Mouse (Mus musculus): ENCODE data around the gene Syna. TPM values are rescaled to one million over a fixed set of nuclear protein-coding genes. Genes with fewer than 3 reads are reported as not detected.

Syna gene
- polyA plus RNA-seq, 1 experiment: not detected

DNA sequence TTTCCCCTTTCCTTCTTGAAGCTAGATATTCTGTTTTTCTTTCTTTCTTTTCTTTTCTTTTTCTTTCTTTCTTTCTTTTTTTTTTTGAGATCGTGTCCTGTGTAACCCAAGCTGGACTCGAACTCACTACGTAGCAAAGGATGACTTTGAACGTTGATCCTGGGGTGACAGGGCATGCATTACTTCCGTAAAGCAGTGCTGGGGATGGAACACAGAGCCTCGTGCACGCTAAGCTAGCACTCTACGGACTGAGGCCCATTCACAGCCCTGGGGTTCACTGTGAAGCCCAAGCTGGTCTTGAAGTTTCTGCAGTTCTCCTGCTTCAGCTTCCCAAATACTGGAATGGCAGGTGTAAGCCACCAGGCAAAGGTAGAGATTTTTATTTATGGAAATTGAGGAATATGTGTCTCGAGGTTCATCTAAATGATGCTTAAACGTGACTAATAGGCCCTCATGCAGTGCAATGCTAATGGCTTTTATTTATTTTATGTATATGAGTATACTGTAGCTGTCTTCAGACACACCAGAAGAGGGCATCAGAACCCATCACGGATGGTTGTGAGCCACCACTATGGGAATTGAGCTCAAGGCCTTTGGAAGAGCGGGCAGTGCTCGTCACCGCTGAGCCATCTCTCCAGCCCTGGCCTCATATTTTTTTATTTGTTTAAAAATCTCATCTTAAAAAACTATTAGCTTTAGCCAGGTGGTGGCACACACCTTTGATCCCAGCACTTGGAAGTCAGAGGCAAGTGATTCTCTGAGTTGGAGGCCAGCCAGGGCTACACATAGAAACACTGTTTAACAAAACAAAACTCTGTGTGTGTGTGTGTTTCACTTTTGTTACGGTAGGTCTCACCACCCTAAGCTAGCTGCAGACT is 23.3 kb upstream of the Syna start:
- peaks cover 16% of the 10 kb centered on the region for H3K4me1 ChIP-seq (ENCODE audit: control insufficient read depth, insufficient read depth, low read length)
- TF ChIP-seq CTCF (IDR thresholded peaks at IDR 0.05; ENCODE audit: low read depth, low read length): peak; percentile 17; the same call in 1 of the 2 replicates
- TF ChIP-seq POLR2A (IDR thresholded peaks at IDR 0.05; ENCODE audit: borderline replicate concordance, low read depth, low read length): no peak
- H3K4me3 ChIP-seq (ENCODE audit: insufficient read depth, low read length): peak overlapping the region; percentile 80
- H3K27ac ChIP-seq (ENCODE audit: insufficient read depth, low read depth, low read length): no peak overlapping the region

DNA sequence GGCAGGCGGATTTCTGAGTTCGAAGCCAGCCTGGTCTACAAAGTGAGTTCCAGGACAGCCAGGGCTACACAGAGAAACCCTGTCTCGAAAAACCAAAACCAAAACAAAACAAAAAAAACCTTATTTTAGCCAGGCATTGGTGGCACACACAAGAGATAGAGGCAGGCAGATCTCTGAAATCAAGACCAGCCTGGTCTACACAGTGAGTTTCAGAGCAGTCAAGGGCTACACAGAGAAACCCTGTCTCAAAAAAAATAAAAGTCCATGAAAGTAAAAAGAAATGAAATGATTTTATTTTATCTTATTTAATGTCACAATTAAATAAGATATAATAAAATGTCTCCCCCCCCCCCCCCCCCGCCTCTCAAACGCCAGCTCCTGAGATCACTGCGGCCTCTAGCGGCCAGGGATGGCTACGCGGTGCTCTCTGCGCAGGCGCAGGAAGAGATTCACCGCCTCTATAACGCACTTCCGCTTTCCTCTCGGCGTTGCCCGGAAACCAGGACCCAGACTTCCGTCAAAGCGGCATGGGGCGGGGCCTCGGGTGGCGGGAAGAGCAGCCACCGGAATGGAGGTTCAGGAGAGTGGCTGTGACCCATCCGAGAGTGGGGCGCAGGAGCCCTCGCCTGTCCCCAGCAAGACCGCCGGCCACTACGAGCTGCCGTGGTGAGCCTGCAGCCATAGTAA is 22.4 kb upstream of the Syna start:
- TF ChIP-seq POLR2A (IDR thresholded peaks at IDR 0.05; ENCODE audit: borderline replicate concordance, low read depth, low read length): no peak
- TF ChIP-seq CTCF (IDR thresholded peaks at IDR 0.05; ENCODE audit: low read depth, low read length): peak; percentile 33; the same call in 1 of the 2 replicates
- H3K4me3 ChIP-seq (ENCODE audit: insufficient read depth, low read length): peak overlapping the region; percentile 80
- peaks cover 16% of the 10 kb centered on the region for H3K4me1 ChIP-seq (ENCODE audit: control insufficient read depth, insufficient read depth, low read length)
- H3K27ac ChIP-seq (ENCODE audit: insufficient read depth, low read depth, low read length): no peak overlapping the region

DNA sequence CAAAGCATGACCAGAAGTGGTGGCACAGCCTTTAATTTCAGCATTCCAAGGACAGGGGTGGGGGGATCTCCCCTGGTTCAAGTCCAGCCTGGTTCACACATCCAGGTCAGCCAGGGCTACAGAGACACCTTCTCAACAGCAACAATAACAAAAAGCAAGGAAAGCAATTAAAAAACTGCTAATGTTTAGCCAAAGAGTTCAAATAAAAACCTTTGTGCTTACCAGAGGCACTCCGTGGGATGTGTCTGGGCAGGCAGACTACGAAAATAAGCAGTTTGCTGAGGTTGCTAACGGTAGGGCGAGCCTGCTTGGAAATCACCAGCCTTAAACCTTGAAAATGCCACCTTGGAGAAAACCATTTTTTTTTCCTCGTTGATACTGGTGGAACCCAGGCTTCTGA is 21.2 kb upstream of the Syna start, which contains the start of gene Rfc2:
Gene Rfc2, plus strand, starts transcription at position 221 of the 400 bp plus-strand sequence.
- Histone ChIP-seq H3K4me3 (ENCODE audit: insufficient read depth, low read length) (no peak within 1 kb of the TSS), H3K27ac (ENCODE audit: insufficient read depth, low read depth, low read length) (no peak within 1 kb of the TSS)
- TF ChIP-seq CTCF (IDR thresholded peaks at IDR 0.05; ENCODE audit: low read depth, low read length): no peak
- TF ChIP-seq POLR2A (IDR thresholded peaks at IDR 0.05; ENCODE audit: borderline replicate concordance, low read depth, low read length): no peak

DNA sequence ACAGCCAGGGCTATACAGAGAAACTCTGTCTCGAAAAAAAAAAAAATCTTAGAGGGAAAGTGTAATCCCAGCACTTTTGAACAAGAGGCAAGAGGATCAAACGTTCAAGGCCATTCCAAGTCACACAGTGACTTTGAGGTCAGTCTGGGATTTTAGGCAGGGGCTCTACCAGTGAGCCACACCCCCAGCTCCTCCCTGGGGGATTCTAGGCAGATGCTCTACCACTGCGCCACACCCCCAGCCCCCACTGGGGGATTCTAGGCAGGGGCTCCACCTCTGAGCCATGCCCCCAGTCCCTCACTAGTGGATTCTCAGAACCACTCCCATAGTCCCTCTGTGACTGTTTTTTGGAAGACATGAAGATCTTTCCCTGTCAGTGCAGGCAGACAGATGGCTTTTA is 19.2 kb upstream of the Syna start:
- Histone ChIP-seq H3K4me3 (ENCODE audit: insufficient read depth, low read length) (no peak overlapping the region), H3K4me1 (ENCODE audit: control insufficient read depth, insufficient read depth, low read length) (peaks cover 7% of the 10 kb centered on the region), H3K27ac (ENCODE audit: insufficient read depth, low read depth, low read length) (no peak overlapping the region)
- no peak for TF ChIP-seq POLR2A (IDR thresholded peaks at IDR 0.05; ENCODE audit: borderline replicate concordance, low read depth, low read length)
- no peak for TF ChIP-seq CTCF (IDR thresholded peaks at IDR 0.05; ENCODE audit: low read depth, low read length)

More for the DNA sequence above, 21.2 kb upstream of the Syna start, which contains the start of gene Rfc2:
- H3K4me1 ChIP-seq (ENCODE audit: control insufficient read depth, insufficient read depth, low read length): peaks cover 16% of the 10 kb centered on the region

DNA sequence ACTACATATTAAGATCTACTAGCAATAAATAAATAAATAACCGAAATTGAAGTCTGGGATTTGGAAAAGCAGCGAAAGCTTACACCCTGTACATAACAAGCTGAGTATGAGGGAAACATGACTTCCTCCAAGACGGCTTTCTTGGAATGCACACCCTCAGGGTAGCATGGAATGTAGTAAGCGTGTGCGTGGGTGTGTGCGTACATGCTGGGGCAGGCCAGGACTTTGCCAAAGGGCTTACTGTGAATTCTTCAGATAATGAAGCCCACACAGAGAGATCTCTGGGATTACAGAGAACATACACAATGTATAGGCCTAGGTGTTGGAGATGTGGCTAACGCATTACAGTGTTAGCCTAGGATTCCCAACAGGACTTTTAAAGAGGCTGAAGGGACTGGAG is 17.6 kb upstream of the Syna start:
- no peak for TF ChIP-seq POLR2A (IDR thresholded peaks at IDR 0.05; ENCODE audit: borderline replicate concordance, low read depth, low read length)
- TF ChIP-seq CTCF (IDR thresholded peaks at IDR 0.05; ENCODE audit: low read depth, low read length): no peak
- Histone ChIP-seq H3K4me1 (ENCODE audit: control insufficient read depth, insufficient read depth, low read length) (peaks cover 7% of the 10 kb centered on the region), H3K4me3 (ENCODE audit: insufficient read depth, low read length) (no peak overlapping the region), H3K27ac (ENCODE audit: insufficient read depth, low read depth, low read length) (no peak overlapping the region)

DNA sequence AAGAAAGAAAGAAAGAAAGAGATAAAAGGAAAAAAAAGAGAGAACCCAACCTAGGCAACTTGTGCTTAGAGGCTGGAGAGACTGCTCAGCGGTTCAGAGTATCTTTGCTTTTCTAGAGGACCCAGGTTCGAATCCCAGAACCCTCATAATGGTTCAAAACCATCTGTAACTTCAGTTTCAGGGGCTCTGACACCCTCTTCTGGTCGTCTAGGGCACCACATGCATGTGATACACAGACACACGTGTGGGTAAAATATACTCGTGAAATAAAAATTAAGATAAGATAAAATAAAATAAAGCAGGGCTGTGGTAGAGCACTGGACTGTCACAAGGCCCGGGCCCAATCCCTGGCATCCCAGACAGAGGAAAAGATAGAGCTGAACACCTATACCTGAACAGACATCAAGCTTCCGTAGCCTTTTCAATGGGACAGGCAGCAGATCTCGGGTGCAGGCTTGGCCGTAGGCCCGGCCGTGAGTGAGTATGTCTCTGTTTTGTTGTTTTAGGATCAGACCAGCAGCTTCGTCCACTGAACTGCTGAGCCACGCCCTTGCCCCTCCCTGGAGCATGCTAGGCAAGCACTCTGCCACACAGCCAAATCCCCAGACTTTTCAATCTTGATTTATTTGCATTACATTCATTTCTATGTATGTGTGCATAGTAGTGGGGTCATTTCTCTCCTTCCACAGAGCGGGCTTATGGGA is 16.7 kb upstream of the Syna start:
- TF ChIP-seq POLR2A (IDR thresholded peaks at IDR 0.05; ENCODE audit: borderline replicate concordance, low read depth, low read length) (no peak), CTCF (IDR thresholded peaks at IDR 0.05; ENCODE audit: low read depth, low read length) (no peak)
- Histone ChIP-seq H3K27ac (ENCODE audit: insufficient read depth, low read depth, low read length) (no peak overlapping the region), H3K4me1 (ENCODE audit: control insufficient read depth, insufficient read depth, low read length) (peaks cover 10% of the 10 kb centered on the region)

DNA sequence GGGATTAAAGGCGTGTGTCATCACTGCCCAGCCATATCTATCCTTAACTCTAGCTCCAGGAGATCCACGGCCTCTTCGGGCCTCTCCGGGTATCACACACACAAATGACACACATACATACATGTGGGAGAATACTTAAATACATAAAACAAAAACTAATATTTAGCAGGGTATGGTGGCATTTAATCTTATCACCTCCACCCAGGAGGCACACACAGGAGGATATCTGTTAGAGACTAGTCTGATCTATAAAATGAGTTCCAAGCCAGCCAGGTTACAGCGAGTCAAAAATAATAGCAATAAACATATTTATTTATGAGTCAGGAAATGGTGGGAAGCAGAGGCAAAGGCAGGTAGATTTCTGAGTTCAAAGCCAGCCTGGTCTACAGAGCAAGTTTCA is 15.9 kb upstream of the Syna start:
- Histone ChIP-seq H3K4me1 (ENCODE audit: control insufficient read depth, insufficient read depth, low read length) (peaks cover 10% of the 10 kb centered on the region), H3K27ac (ENCODE audit: insufficient read depth, low read depth, low read length) (no peak overlapping the region), H3K4me3 (ENCODE audit: insufficient read depth, low read length) (no peak overlapping the region)

More for the DNA sequence above, 16.7 kb upstream of the Syna start:
- no peak overlapping the region for H3K4me3 ChIP-seq (ENCODE audit: insufficient read depth, low read length)

DNA sequence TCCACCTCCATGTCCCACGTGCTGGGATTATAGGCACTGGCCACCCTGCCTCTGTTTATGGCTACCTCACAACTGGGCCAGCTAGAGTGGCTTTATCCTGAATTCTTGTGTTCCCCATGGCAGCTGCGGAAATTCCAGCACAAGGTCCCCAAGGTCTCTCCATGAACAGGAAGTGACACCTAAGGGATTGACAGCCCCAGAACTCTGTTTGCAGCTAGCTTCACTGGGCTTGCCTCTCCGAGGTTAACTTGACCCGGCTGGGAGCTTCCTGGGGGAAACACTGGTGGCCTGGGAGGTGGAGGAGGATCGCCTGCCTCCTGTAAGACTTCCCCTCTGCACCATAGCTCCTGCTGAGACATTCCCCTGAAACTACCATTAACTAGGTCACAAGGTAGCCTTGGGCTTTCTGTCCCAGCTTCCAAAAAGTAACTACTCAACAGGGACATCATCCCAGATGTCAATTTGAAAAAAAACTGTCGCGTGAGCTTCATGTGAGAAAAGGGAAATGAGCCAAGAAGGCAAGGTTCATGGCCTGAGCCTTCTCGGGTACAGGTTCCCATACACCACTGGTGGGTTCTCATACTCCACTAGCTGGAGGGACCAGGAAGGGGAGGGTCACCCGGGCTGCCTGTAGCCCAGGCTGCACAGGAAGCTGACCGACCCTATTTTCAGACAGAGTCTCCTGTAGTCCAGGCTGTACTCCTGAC is 12.7 kb upstream of the Syna start:
- Histone ChIP-seq H3K4me1 (ENCODE audit: control insufficient read depth, insufficient read depth, low read length) (peaks cover 23% of the 10 kb centered on the region), H3K27ac (ENCODE audit: insufficient read depth, low read depth, low read length) (no peak overlapping the region), H3K4me3 (ENCODE audit: insufficient read depth, low read length) (peak overlapping the region; percentile 61)
- no peak for TF ChIP-seq CTCF (IDR thresholded peaks at IDR 0.05; ENCODE audit: low read depth, low read length)
- no peak for TF ChIP-seq POLR2A (IDR thresholded peaks at IDR 0.05; ENCODE audit: borderline replicate concordance, low read depth, low read length)

More for the DNA sequence above, 15.9 kb upstream of the Syna start:
- TF ChIP-seq POLR2A (IDR thresholded peaks at IDR 0.05; ENCODE audit: borderline replicate concordance, low read depth, low read length) (no peak), CTCF (IDR thresholded peaks at IDR 0.05; ENCODE audit: low read depth, low read length) (no peak)

Measured in bone marrow macrophage, adult 2 months (primary cell).